9 mouse cellular contexts compared by ENCODE assay signal in the genomic region with DNA sequence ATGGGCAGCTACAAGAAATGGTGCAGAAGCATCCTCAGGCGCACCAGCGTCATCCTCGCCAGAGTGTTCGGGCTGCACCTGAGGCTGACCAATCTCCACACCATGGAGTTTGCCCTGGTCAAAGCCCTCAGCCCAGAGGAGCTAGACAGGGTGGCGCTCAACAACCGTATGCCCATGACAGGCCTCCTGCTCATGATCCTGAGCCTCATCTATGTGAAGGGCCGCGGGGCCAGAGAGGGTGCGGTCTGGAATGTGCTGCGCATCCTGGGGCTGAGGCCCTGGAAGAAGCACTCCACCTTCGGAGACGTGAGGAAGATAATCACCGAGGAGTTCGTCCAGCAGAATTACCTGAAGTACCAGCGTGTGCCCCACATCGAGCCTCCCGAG. TPM values are rescaled to one million over a fixed set of nuclear protein-coding genes. Genes with fewer than 3 reads are reported as not detected.
A peak's percentile ranks its signal among the peaks of the same experiment; 100 is the strongest.
DNase-seq lines count a peak whose midpoint lies in the region; ATAC-seq and TF ChIP-seq lines count a peak whose summit lies in the region.
"Had no signal": no experiment of that assay in that cellular context is flagged by ENCODE, and none has a peak within 500 bp of the region (broad histone marks: within the 10 kb centered on the region; RNA-seq: fewer than 3 reads in every experiment).

No protein-coding gene starts in this region.

- 43% methylated on average over 17 of the region's 17 CpGs for WGBS in kidney, adult 2 months
- WGBS in forebrain, embryonic 16.5 days, result 28% methylated on average over 17 of the region's 17 CpGs
- 36% methylated on average over 17 of the region's 17 CpGs for WGBS in neural tube, embryonic 14.5 days

- TF ChIP-seq CTCF in kidney, adult 2 months (conservative IDR thresholded peaks at IDR 0.05; ENCODE audit: insufficient read depth, insufficient read length, low read depth, low read length), result no peak

- no peak overlapping the region for H3K27ac ChIP-seq in kidney, adult 2 months (ENCODE audit: insufficient read depth, low read depth, low read length)
- no peak overlapping the region; the same call in 1 of the 2 replicates for H3K27ac ChIP-seq in forebrain, embryonic 16.5 days (ENCODE audit: low read length)
- H3K27ac ChIP-seq in neural tube, embryonic 14.5 days (ENCODE audit: low read depth, low read length), result peak overlapping the region; percentile 74

- no peaks in the 10 kb centered on the region for H3K36me3 ChIP-seq in kidney, adult 2 months (ENCODE audit: control insufficient read depth, insufficient read depth, low read length)
- no peaks in the 10 kb centered on the region for H3K36me3 ChIP-seq in forebrain, embryonic 16.5 days (ENCODE audit: control insufficient read depth, insufficient read depth)
- H3K36me3 ChIP-seq in neural tube, embryonic 14.5 days (ENCODE audit: control insufficient read depth, insufficient read depth, low read length), result no peaks in the 10 kb centered on the region

- ATAC-seq in forebrain, embryonic 16.5 days, result peak; percentile 29
- peak; percentile 56 for ATAC-seq in neural tube, embryonic 14.5 days (ENCODE audit: low read depth)
- no peak for ATAC-seq in activated CD4-positive, CD25-positive, alpha-beta regulatory T cell, adult 4 months

- H3K9ac ChIP-seq in forebrain, embryonic 16.5 days (replicated peaks; ENCODE audit: low read depth, low read length), result peak overlapping the region; percentile 66
- peak overlapping the region; percentile 60 for H3K9ac ChIP-seq in neural tube, embryonic 14.5 days (replicated peaks; ENCODE audit: low read depth, low read length)

- H3K4me3 ChIP-seq in kidney, adult 2 months (ENCODE audit: insufficient read depth, low read depth, low read length), result peak overlapping the region; percentile 54
- H3K4me3 ChIP-seq in forebrain, embryonic 16.5 days (replicated peaks; ENCODE audit: low read length), result peak overlapping the region; percentile 66
- H3K4me3 ChIP-seq in neural tube, embryonic 14.5 days (ENCODE audit: low read depth, low read length), result peak overlapping the region; percentile 41

- TF ChIP-seq POLR2A in kidney, adult 2 months (IDR thresholded peaks at IDR 0.05; ENCODE audit: low read depth, low read length), result no peak

- DNase-seq in kidney, adult 2 months, result no peak
- no peak for DNase-seq in kidney, adult 9 months
- DNase-seq in adrenal gland, postnatal 14 days, result peak; percentile 17
- peak; percentile 1 to 2 for DNase-seq in layer of hippocampus, postnatal 14 days (ENCODE audit: low spot score in 2 of 2)
- no peak for DNase-seq in left cerebral cortex, adult 11 months (ENCODE audit: low spot score)

- peak overlapping the region; percentile 56 for H3K4me2 ChIP-seq in forebrain, embryonic 16.5 days (ENCODE audit: low read length)
- H3K4me2 ChIP-seq in neural tube, embryonic 14.5 days (ENCODE audit: low read depth, low read length), result peak overlapping the region; percentile 68

- H3K9me3 ChIP-seq in forebrain, embryonic 16.5 days (ENCODE audit: control insufficient read depth, low read length), result 0 out of 2 replicates have a peak, but pooled peaks cover 2% of the 10 kb centered on the region
- no peaks in the 10 kb centered on the region for H3K9me3 ChIP-seq in neural tube, embryonic 14.5 days (ENCODE audit: control insufficient read depth, low read length)

- H3K27me3 ChIP-seq in kidney, adult 2 months (replicated peaks; ENCODE audit: control insufficient read depth, insufficient read depth, low read length), result no peaks in the 10 kb centered on the region
- no peaks in the 10 kb centered on the region for H3K27me3 ChIP-seq in forebrain, embryonic 16.5 days (replicated peaks; ENCODE audit: control insufficient read depth, insufficient read depth, low read length)
- H3K27me3 ChIP-seq in neural tube, embryonic 14.5 days (ENCODE audit: control insufficient read depth, insufficient read depth, low read length), result no peaks in the 10 kb centered on the region

- H3K4me1 ChIP-seq in kidney, adult 2 months (ENCODE audit: control insufficient read depth, insufficient read depth, low read length), result no peaks in the 10 kb centered on the region
- H3K4me1 ChIP-seq in forebrain, embryonic 16.5 days (replicated peaks; ENCODE audit: control insufficient read depth, insufficient read depth, low read length), result peaks cover 2% of the 10 kb centered on the region
- no peaks in the 10 kb centered on the region for H3K4me1 ChIP-seq in neural tube, embryonic 14.5 days (ENCODE audit: control insufficient read depth, insufficient read depth, low read length)

RNA-seq across cellular contexts. Expression of gene Ndn, which starts 2.4 kb away (rescaled TPM):
- 2.3 TPM in 2 replicates for polyA plus RNA-seq in kidney, adult 2 months (2012; rRNA removed)
- total RNA-seq in adrenal gland, postnatal 14 days (2021), result 77.8 and 79.0 TPM in 2 replicates
- polyA plus RNA-seq in forebrain, embryonic 16.5 days (2015; fragmentation: Nextera tagmentation; extraction: Ambion mirVana), result 349 and 529 TPM in 2 replicates
- total RNA-seq in layer of hippocampus, postnatal 14 days (2021), result 100 to 1,000 TPM; 157 to 162 TPM
- polyA plus RNA-seq in neural tube, embryonic 14.5 days (2014; fragmentation: Nextera tagmentation; extraction: Ambion mirVana), result 394 and 457 TPM in 2 replicates
- polyA plus RNA-seq in activated CD4-positive, CD25-positive, alpha-beta regulatory T cell, adult 4 months (2017; shearing (Covaris generic)), result under 1 TPM in 1 of 2 experiments, not detected in 1; 0.15 TPM

RNA-seq across cellular contexts. Expression of gene Magel2, which starts 28.0 kb away (rescaled TPM):
- polyA plus RNA-seq in kidney, adult 2 months (2012; rRNA removed), result 0.02 TPM in 1 of 2 replicates, not detected in the other
- 2.0 and 3.1 TPM in 2 replicates for total RNA-seq in adrenal gland, postnatal 14 days (2021)
- polyA plus RNA-seq in forebrain, embryonic 16.5 days (2015; fragmentation: Nextera tagmentation; extraction: Ambion mirVana), result 5.1 and 14.1 TPM in 2 replicates
- total RNA-seq in layer of hippocampus, postnatal 14 days (2021), result 1 to 10 TPM; 2.9 to 4.0 TPM
- polyA plus RNA-seq in neural tube, embryonic 14.5 days (2014; fragmentation: Nextera tagmentation; extraction: Ambion mirVana), result 13.6 and 16.6 TPM in 2 replicates
- not detected for polyA plus RNA-seq in activated CD4-positive, CD25-positive, alpha-beta regulatory T cell, adult 4 months (2017; shearing (Covaris generic))
- total RNA-seq: heart, adult 18-20 months had no signal

Comparison
In these comparisons a context has a peak if more than half of its experiments do, and no peak if none do; other contexts are left out.
1. DNase-seq: peak in adrenal gland, postnatal 14 days (single experiment) and layer of hippocampus, postnatal 14 days (2 of 2); none in kidney, adult 2 months (single experiment), kidney, adult 9 months (single experiment) and left cerebral cortex, adult 11 months (single experiment).
2. RNA of gene Ndn, which starts 2.4 kb away (polyA plus RNA-seq): 349 to 529 TPM in forebrain, embryonic 16.5 days and 394 to 457 TPM in neural tube, embryonic 14.5 days; 2.3 TPM in kidney, adult 2 months and 0.15 TPM in activated CD4-positive, CD25-positive, alpha-beta regulatory T cell, adult 4 months; every median in the first group is over 100 times any median in the second.
3. Peak in every context shown above with its lines, with median percentiles within 50 percentile points of each other: H3K4me3 ChIP-seq.